In the genomic region with DNA sequence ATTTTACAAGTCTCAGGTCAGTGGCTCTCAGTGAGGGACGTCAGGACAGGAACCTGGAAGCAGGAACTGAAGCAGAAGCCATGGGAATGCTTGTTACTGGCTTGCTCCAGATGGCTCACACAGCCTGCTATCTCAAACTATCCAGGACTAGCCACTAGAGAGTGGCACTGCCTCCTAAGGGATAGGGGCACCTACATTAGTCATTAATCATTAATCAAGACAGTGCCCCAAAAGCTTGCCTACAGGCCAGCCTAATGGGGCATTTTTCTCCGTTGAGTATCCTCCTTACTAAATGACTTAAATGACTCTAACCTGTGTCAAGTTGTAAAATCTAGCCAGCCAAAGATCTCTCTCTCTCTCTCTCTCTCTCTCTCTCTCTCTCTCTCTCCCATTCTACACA, we compare ENCODE assay signal across 19 mouse cellular contexts.
"Had no signal": no experiment of that assay in that cellular context is flagged by ENCODE, and none has a peak within 500 bp of the region (broad histone marks: within the 10 kb centered on the region; RNA-seq: fewer than 3 reads in every experiment).

No protein-coding gene starts in this region.

- H3K27ac ChIP-seq: gastrocnemius, adult 2 months; heart, embryonic 10.5 days; hindbrain, embryonic 10.5 days; hindbrain, embryonic 12.5 days; hindbrain, embryonic 14.5 days; kidney, postnatal 0 days; layer of hippocampus, adult 2 months; left cerebral cortex, adult 2 months; liver, embryonic 13.5 days; liver, embryonic 15.5 days had no signal

- H3K4me3 ChIP-seq: gastrocnemius, adult 2 months; heart, embryonic 10.5 days; heart, embryonic 12.5 days; hindbrain, embryonic 10.5 days; hindbrain, embryonic 12.5 days; layer of hippocampus, adult 2 months; left cerebral cortex, adult 2 months; liver, embryonic 13.5 days; liver, embryonic 15.5 days had no signal

- H3K4me1 ChIP-seq: heart, embryonic 10.5 days; heart, embryonic 12.5 days; hindbrain, embryonic 10.5 days; liver, embryonic 13.5 days; liver, embryonic 15.5 days had no signal

- DNase-seq: gastrocnemius, adult 2 months; gastrocnemius, postnatal 25 days; heart, adult 18-20 months; heart, postnatal 4 days; liver; liver, embryonic 13.5 days had no signal

- H3K4me2 ChIP-seq: heart, embryonic 12.5 days; hindbrain, embryonic 12.5 days; hindbrain, embryonic 14.5 days; liver, embryonic 11.5 days; liver, embryonic 13.5 days; liver, embryonic 15.5 days had no signal

- H3K9me3 ChIP-seq: heart, embryonic 10.5 days; heart, embryonic 12.5 days; hindbrain, embryonic 10.5 days; hindbrain, embryonic 12.5 days; liver, embryonic 13.5 days; liver, embryonic 15.5 days had no signal

- H3K27me3 ChIP-seq: heart, embryonic 12.5 days; hindbrain, embryonic 12.5 days; liver, embryonic 13.5 days; liver, embryonic 15.5 days had no signal

- H3K9ac ChIP-seq: heart, embryonic 12.5 days; hindbrain, embryonic 12.5 days; hindbrain, embryonic 14.5 days; liver, embryonic 13.5 days; liver, embryonic 15.5 days had no signal

- H3K36me3 ChIP-seq: heart, embryonic 10.5 days; heart, embryonic 12.5 days; hindbrain, embryonic 10.5 days; hindbrain, embryonic 12.5 days; liver, embryonic 13.5 days; liver, embryonic 15.5 days had no signal

- ATAC-seq: forebrain, embryonic 16.5 days; hindbrain, embryonic 16.5 days; inflammation-experienced regulatory T-cells, adult 6 months had no signal
